Mouse (Mus musculus) forebrain, embryonic 14.5 days (tissue): ENCODE data around the gene Lefty2. TPM values are rescaled to one million over a fixed set of nuclear protein-coding genes. Genes with fewer than 3 reads are reported as not detected.

Source experiments
- ATAC-seq: fragments of 200-750 bp; cut with Nextera tagmentation; 2 replicates; pipeline ENCODE4 v1.8.0; 2017; ENCODE audit warnings: mild to moderate bottlenecking, moderate library complexity
- DNase-seq: peaks from one replicate; pipeline ENCODE4 v3.0.0-alpha.2; 2015; ENCODE audit warnings: low spot score
- H3K27ac ChIP-seq: fragments of 300-500 bp; sonication (generic); 2 replicates; pipeline ENCODE4 v1.5.1; 2014; ENCODE audit warnings: low read depth, mild to moderate bottlenecking, control low read depth, low read length, moderate library complexity
- H3K27me3 ChIP-seq: fragments of 300-500 bp; sonication (generic); replicated peaks from 2 replicates; pipeline ENCODE4 v1.6.1; 2014; ENCODE audit warnings: low read length, control low read depth, mixed read lengths; ENCODE audit not compliant: control insufficient read depth, insufficient read depth
- H3K36me3 ChIP-seq: fragments of 300-500 bp; sonication (generic); 2 replicates; pipeline ENCODE4 v1.6.1; 2014; ENCODE audit warnings: low read length, control low read depth; ENCODE audit not compliant: control insufficient read depth, insufficient read depth
- H3K4me1 ChIP-seq: fragments of 300-500 bp; sonication (generic); 2 replicates; pipeline ENCODE4 v1.6.1; 2014; ENCODE audit warnings: antibody characterized with exemption, low read length, control low read depth; ENCODE audit not compliant: control insufficient read depth, insufficient read depth
- H3K4me2 ChIP-seq: fragments of 300-500 bp; sonication (generic); 2 replicates; pipeline ENCODE4 v1.6.1; 2014; ENCODE audit warnings: mild to moderate bottlenecking, control low read depth, low read length
- H3K4me3 ChIP-seq: fragments of 300-500 bp; sonication (generic); 2 replicates; pipeline ENCODE4 v1.5.1; 2014; ENCODE audit warnings: low read depth, low read length, control low read depth
- H3K9ac ChIP-seq: fragments of 300-500 bp; sonication (generic); 2 replicates; pipeline ENCODE4 v1.6.1; 2014; ENCODE audit warnings: mild to moderate bottlenecking, low read length, control low read depth, moderate library complexity
- H3K9me3 ChIP-seq: fragments of 300-500 bp; sonication (generic); replicated peaks from 2 replicates; pipeline ENCODE4 v1.6.1; 2016; ENCODE audit warnings: low read length, control low read depth, mixed read lengths; ENCODE audit not compliant: control insufficient read depth
- WGBS: fragments of 180-500 bp; shearing (Covaris S2); extraction: QIAGEN DNeasy Blood & Tissue Kit; methylation state at CpG from one replicate; pipeline ENCODE4 v1.1.7; 2014; 5-methylcytosine and 5-hydroxymethylcytosine counted together
- polyA plus RNA-seq: library from polyadenylated mRNA; unstranded; fragments of >200 nt; fragmentation: Nextera tagmentation; extraction: Ambion mirVana; gene quantifications from 2 replicates; pipeline ENCODE4 v1.2.1, GENCODE M21; 2014

The Lefty2 gene
- polyA plus RNA-seq, 1 experiment from 2014 or later: 2.4 TPM

- Histone ChIP-seq H3K36me3 (no peaks in the 10 kb centered on the region), H3K27me3 (peaks cover 36% of the 10 kb centered on the region), H3K9me3 (no peaks in the 10 kb centered on the region), H3K4me2 (peak overlapping the region; percentile 93), H3K9ac (no peak overlapping the region), H3K27ac (no peak overlapping the region), H3K4me3 (peak overlapping the region; percentile 64), H3K4me1 (peaks cover 5% of the 10 kb centered on the region; the same call in 1 of the 2 replicates)
- 44% methylated on average over 11 of the region's 11 CpGs for WGBS
- no peak for DNase-seq
- no peak for ATAC-seq
Observed at GRCm38 (mm10) chr1:180943032-180943644, 50.2 kb downstream of the Lefty2 start.

DNA sequence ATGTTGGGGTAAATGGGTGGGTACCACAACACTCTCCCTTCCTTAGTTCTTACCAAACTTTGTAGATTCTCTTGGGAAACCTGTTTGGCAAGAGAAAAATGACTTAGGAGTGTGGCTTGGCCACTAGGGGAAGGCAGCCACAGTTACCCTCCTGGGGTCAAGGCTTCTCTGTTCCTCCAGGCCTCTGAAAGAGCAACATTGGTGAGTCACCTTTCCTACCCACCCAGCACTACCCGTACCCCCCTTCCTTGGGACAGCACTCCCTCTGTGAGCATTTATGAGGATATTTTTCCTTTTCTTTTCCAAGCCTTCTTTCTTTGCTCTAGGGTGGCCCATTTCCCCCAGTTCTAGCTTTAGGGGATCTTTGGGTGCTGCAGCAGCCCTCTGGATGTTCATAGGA, 51.0 kb downstream of the Lefty2 start:
- H3K4me1 ChIP-seq: peaks cover 5% of the 10 kb centered on the region; the same call in 1 of the 2 replicates
- ATAC-seq (no peak), DNase-seq (no peak)
- no peak overlapping the region for H3K4me3 ChIP-seq
- H3K4me2 ChIP-seq: no peak overlapping the region
- H3K27ac ChIP-seq: no peak overlapping the region
- H3K36me3 ChIP-seq: no peaks in the 10 kb centered on the region
- H3K9me3 ChIP-seq: no peaks in the 10 kb centered on the region
- H3K27me3 ChIP-seq: peaks cover 36% of the 10 kb centered on the region
- no peak overlapping the region for H3K9ac ChIP-seq
- 75% methylated on average over 1 of the region's 1 CpGs for WGBS

DNA sequence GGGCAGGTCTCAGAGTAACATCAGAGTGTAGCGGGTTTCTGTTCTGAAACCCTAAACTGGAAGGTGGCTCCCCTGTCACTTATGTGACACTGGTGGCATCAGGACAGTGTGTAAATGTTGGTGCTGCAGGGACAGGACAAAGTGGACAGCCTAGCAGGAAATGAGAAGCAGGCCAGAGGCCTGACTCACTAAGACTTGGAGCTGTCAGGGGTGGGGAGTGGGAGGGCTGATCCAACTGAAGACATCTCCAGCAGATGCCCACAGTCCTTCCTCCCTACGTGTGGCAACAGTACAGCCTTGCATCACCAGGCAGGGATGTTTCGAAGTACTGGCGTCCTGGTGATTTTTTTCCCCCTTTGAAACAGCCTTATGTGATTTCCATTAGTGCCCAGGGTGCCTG, 51.6 kb downstream of the Lefty2 start:
- DNase-seq: no peak
- no peak overlapping the region for H3K9ac ChIP-seq
- H3K27ac ChIP-seq: no peak overlapping the region
- H3K27me3 ChIP-seq: peaks cover 36% of the 10 kb centered on the region
- no peak for ATAC-seq
- H3K36me3 ChIP-seq: no peaks in the 10 kb centered on the region
- H3K4me2 ChIP-seq: no peak overlapping the region
- 81% methylated on average over 4 of the region's 4 CpGs for WGBS
- H3K4me3 ChIP-seq: no peak overlapping the region
- peaks cover 5% of the 10 kb centered on the region; the same call in 1 of the 2 replicates for H3K4me1 ChIP-seq
- no peaks in the 10 kb centered on the region for H3K9me3 ChIP-seq

GRCm38 (mm10) chr1:180945001-180945980, 52.4 kb downstream of the Lefty2 start:
- WGBS: 31% methylated on average over 20 of the region's 20 CpGs
- Histone ChIP-seq H3K27me3 (peaks cover 36% of the 10 kb centered on the region), H3K36me3 (no peaks in the 10 kb centered on the region), H3K9me3 (no peaks in the 10 kb centered on the region), H3K4me2 (peak overlapping the region; percentile 18; the same call in 1 of the 2 replicates), H3K4me3 (no peak overlapping the region), H3K27ac (no peak overlapping the region), H3K9ac (no peak overlapping the region), H3K4me1 (peaks cover 5% of the 10 kb centered on the region; the same call in 1 of the 2 replicates)
- ATAC-seq (peak; percentile 56), DNase-seq (peak; percentile 55)

- H3K27ac ChIP-seq: no peak overlapping the region
- DNase-seq (no peak), ATAC-seq (no peak)
- H3K36me3 ChIP-seq: no peaks in the 10 kb centered on the region
- peaks cover 5% of the 10 kb centered on the region; the same call in 1 of the 2 replicates for H3K4me1 ChIP-seq
- H3K27me3 ChIP-seq: peaks cover 26% of the 10 kb centered on the region
- no peak overlapping the region for H3K4me2 ChIP-seq
- H3K4me3 ChIP-seq: no peak overlapping the region
- H3K9me3 ChIP-seq: no peaks in the 10 kb centered on the region
- no peak overlapping the region for H3K9ac ChIP-seq
- WGBS: 85% methylated on average over 6 of the region's 6 CpGs
Observed at GRCm38 (mm10) chr1:180946448-180946847, 53.5 kb downstream of the Lefty2 start.

Other genes starting within 250 kb of the Lefty2 start
- 0.14 and 0.27 TPM in 2 replicates for gene Mixl1, start 196.1 kb upstream of the Lefty2 start, polyA plus RNA-seq
- 17.2 and 18.1 TPM in 2 replicates for gene Acbd3, start 167.1 kb upstream of the Lefty2 start, polyA plus RNA-seq
- 4,992 and 5,015 TPM in 2 replicates for gene H3f3a, start 79.2 kb upstream of the Lefty2 start, polyA plus RNA-seq
- gene Sde2, start 42.0 kb upstream of the Lefty2 start, polyA plus RNA-seq: 22.7 and 25.5 TPM in 2 replicates
- gene Pycr2, start 11.2 kb downstream of the Lefty2 start, polyA plus RNA-seq: 83.2 and 94.0 TPM in 2 replicates
- gene Lefty1, start 41.9 kb downstream of the Lefty2 start, polyA plus RNA-seq: 0.15 and 0.56 TPM in 2 replicates
- gene Tmem63a, start 49.2 kb downstream of the Lefty2 start, polyA plus RNA-seq: 1.1 and 1.3 TPM in 2 replicates
- 4.1 and 5.5 TPM in 2 replicates for gene Ephx1, start 127.8 kb downstream of the Lefty2 start, polyA plus RNA-seq
- gene 9130409I23Rik, start 158.1 kb downstream of the Lefty2 start, polyA plus RNA-seq: not detected in 2 replicates